Comparison of ENCODE assay signal across 8 mouse cellular contexts in the genomic region with DNA sequence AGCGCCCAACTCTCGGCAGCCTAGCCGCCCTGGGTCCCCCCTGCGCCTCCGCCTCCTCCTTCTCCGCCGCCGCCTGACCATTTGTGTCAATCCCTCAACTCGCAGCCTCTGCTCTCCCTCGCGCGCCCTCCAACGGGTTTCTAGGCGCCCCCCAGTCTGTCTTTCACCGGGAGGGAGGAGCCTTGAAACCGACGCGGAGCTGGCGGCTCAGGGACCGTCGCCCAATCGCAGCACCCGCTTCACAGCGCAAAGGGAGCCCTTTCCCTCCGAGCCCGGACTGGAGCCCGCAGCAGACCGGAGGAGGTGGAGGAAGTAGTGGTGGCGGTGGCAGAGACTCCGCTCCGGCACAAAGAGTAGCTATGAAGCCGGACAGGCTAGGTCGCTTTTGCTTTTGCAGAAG. TPM values are rescaled to one million over a fixed set of nuclear protein-coding genes. Genes with fewer than 3 reads are reported as not detected.
DNase-seq lines count a peak whose midpoint lies in the region; ATAC-seq lines count a peak whose summit lies in the region.

Gene Fzd1 (minus strand): TSS at position 134 of the 400 bp plus-strand sequence.

- H3K27ac ChIP-seq in embryonic facial prominence, embryonic 10.5 days (replicated peaks), result peak within 1 kb of the TSS; percentile 96
- H3K27ac ChIP-seq in midbrain, embryonic 10.5 days (replicated peaks), result peak within 1 kb of the TSS; percentile 97

- intact Hi-C loops in left cerebral cortex, postnatal 4 days (cut with DNase I), result loop anchor here (10.0 kb wide), 2 partner anchors 157 to 493 kb away; no protein-coding TSS in a partner anchor

- peak; percentile 91 for ATAC-seq in granulocyte monocyte progenitor cell, adult 5-6 weeks (replicated peaks; ENCODE audit: poor library complexity, severe bottlenecking)
- ATAC-seq in inflammation-experienced regulatory T-cells, adult 6 months, result no peak

- peak; percentile 89 for DNase-seq in adrenal gland, postnatal 25 days
- peak; percentile 98 for DNase-seq in embryonic facial prominence, embryonic 10.5 days (ENCODE audit: low spot score)
- DNase-seq in kidney, adult 11 months, result peak; percentile 93
- peak; percentile 96 for DNase-seq in left cerebral cortex, postnatal 4 days
- peak; percentile 97 for DNase-seq in midbrain, embryonic 10.5 days (ENCODE audit: low spot score)
- peak; percentile 87 for DNase-seq in right cerebral cortex, postnatal 4 days

- H3K27me3 ChIP-seq in embryonic facial prominence, embryonic 10.5 days (replicated peaks; ENCODE audit: low read depth, poor library complexity, severe bottlenecking), result peaks cover 34% of the 10 kb centered on the region
- H3K27me3 ChIP-seq in midbrain, embryonic 10.5 days (ENCODE audit: low read depth, poor library complexity, severe bottlenecking), result peaks cover 48% of the 10 kb centered on the region

- peaks cover 9% of the 10 kb centered on the region for H3K36me3 ChIP-seq in embryonic facial prominence, embryonic 10.5 days (replicated peaks)
- H3K36me3 ChIP-seq in midbrain, embryonic 10.5 days, result 0 out of 2 replicates have a peak, but pooled peaks cover 8% of the 10 kb centered on the region

- peaks cover 37% of the 10 kb centered on the region for H3K4me1 ChIP-seq in embryonic facial prominence, embryonic 10.5 days
- H3K4me1 ChIP-seq in midbrain, embryonic 10.5 days, result peaks cover 41% of the 10 kb centered on the region

- H3K4me3 ChIP-seq in embryonic facial prominence, embryonic 10.5 days, result peak within 1 kb of the TSS; percentile 93
- peak within 1 kb of the TSS; percentile 87 for H3K4me3 ChIP-seq in midbrain, embryonic 10.5 days

- under 1% methylated on average over 33 of the region's 33 CpGs for WGBS in embryonic facial prominence, embryonic 10.5 days
- WGBS in midbrain, embryonic 10.5 days, result 0% methylated on average over 33 of the region's 33 CpGs

- no peaks in the 10 kb centered on the region for H3K9me3 ChIP-seq in embryonic facial prominence, embryonic 10.5 days
- H3K9me3 ChIP-seq in midbrain, embryonic 10.5 days (replicated peaks), result no peaks in the 10 kb centered on the region

RNA-seq across cellular contexts. Expression of gene Fzd1, which starts in this region (rescaled TPM):
- 16.7 and 17.8 TPM in 2 replicates for total RNA-seq in adrenal gland, postnatal 25 days (2021)
- polyA plus RNA-seq in embryonic facial prominence, embryonic 10.5 days (2016; fragmentation: Nextera tagmentation; extraction: Ambion mirVana), result 14.9 and 16.5 TPM in 2 replicates
- total RNA-seq in granulocyte monocyte progenitor cell, adult 5-6 weeks (2014; fragmentation: Nextera tagmentation), result 0.06 TPM in 1 of 2 replicates, not detected in the other
- 0.10 and 0.17 TPM in 2 replicates for total RNA-seq in granulocyte monocyte progenitor cell, adult 5-6 weeks (2017)
- 10 to 100 TPM; 13.2 to 14.0 TPM for total RNA-seq in left cerebral cortex, postnatal 4 days (2021)
- 11.2 and 16.0 TPM in 2 replicates for polyA plus RNA-seq in midbrain, embryonic 10.5 days (2016; fragmentation: Nextera tagmentation; extraction: Ambion mirVana)
- polyA plus RNA-seq in inflammation-experienced regulatory T-cells, adult 6 months (2017; shearing (Covaris generic)), result not detected

Comparison
In these comparisons a context has a peak if more than half of its experiments do, and no peak if none do; other contexts are left out.
1. RNA of gene Fzd1 (total RNA-seq): 16.7 to 17.8 TPM in adrenal gland, postnatal 25 days and 13.2 to 14.0 TPM in left cerebral cortex, postnatal 4 days; 0.06 to 0.17 TPM in granulocyte monocyte progenitor cell, adult 5-6 weeks; every median in the first group is over 10 times any median in the second.
2. RNA of gene Fzd1 (polyA plus RNA-seq): 14.9 to 16.5 TPM in embryonic facial prominence, embryonic 10.5 days and 11.2 to 16.0 TPM in midbrain, embryonic 10.5 days; not detected in inflammation-experienced regulatory T-cells, adult 6 months; every median in the first group is over 10 times any median in the second.
3. Peak in ATAC-seq in granulocyte monocyte progenitor cell, adult 5-6 weeks; RNA of the gene not detected or under 1 TPM.
4. Peak in every context shown above with its lines, with median percentiles within 50 percentile points of each other: DNase-seq.